Mouse (Mus musculus): ENCODE data around the gene Gnl1.
"Not testable (repeated sequence)": the region's sequence is repeated elsewhere in the genome, so short reads cannot be mapped to it uniquely, and the experiment has no call there.

The Gnl1 gene

DNA sequence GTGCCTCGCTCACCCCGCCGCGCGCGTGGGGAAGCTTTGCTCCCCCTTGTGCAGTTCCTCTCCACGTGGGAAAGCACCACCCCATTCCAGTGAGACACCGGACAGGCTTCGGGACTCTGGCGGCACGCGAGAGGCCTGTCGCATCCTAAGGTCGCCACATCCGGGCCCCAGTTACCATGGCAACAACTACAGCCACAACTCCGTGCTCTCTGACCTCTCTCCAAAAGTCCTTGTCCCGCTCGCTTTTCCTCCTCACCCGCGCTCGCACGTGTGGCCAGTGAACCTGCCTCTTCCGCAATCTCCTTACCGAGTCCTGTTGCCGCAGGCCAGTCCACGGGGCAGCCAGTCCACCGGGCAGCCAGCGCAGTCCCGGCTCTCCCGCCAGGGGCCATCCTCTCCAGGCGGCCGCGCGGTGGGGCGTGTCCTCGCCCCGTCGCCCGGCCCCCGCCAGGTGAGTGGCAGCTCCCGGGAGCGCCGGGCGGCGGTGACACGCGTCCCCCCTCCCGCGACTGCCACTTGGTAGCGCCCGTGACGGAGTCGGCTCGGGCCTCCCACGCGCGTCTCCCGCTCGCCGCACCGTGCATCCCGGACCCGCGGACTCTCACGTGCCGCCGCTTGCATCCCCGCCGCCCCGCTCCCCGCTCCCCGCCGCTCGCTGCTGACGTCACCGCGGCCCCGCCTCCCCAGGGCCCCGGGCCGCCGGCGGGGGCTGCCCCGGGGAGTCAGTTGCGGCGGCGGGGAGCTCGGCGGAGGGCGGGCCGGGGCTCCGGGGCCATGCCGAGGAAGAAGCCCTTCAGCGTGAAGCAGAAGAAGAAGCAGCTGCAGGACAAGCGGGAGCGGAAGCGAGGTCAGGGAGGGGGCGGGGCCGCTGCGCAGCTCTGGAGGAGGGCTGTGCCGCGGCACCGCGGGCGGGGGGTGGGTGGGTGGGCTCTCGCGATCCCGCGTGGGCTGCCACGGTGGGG, at the start of gene Gnl1, which contains the start of gene Prr3:
Gene Gnl1, plus strand, starts transcription at position 451 of the 962 bp plus-strand sequence.
Gene Prr3, minus strand, starts transcription at position 836 of the 962 bp plus-strand sequence.
- DNase-seq (ENCODE audit: low spot score), result peak; percentile 92

DNA sequence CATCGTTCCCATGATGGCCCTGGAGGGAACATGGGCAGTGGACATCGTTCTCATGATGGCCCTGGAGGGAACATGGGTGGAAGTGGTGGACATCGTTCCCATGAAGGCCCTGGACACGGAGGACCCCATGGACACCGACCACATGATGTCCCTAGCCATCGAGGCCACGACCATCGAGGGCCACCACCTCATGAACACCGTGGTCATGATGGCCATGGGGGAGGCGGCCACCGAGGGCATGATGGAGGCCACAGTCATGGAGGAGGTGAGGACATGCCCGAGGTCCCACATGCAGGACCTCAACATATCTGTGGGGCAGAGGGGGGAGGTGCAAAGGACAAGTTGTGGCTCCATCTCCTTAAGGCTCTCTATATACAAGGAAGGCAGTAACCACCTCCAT, 49.0 kb upstream of the Gnl1 start:
- DNase-seq (ENCODE audit: low spot score), result no peak

DNA sequence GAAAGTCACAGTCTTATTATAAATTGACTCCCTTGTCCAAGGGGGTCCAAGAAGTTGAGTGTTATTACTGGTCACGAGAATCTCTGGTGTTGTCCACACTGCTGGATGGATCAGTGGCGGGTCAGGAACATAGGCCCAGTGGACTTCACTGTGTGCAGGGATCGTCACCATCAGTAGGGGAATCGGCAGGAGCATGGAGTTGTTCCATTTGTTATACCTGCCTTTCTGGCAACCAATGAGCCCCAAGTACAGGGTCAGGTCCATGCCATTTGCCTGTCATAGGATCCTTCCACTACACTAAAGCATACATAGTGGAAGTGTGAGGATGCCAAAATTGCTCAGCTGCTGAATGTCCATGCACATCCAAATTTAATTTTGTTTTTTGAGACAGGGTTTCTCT, 47.0 kb upstream of the Gnl1 start:
- DNase-seq (ENCODE audit: low spot score), result no peak

DNA sequence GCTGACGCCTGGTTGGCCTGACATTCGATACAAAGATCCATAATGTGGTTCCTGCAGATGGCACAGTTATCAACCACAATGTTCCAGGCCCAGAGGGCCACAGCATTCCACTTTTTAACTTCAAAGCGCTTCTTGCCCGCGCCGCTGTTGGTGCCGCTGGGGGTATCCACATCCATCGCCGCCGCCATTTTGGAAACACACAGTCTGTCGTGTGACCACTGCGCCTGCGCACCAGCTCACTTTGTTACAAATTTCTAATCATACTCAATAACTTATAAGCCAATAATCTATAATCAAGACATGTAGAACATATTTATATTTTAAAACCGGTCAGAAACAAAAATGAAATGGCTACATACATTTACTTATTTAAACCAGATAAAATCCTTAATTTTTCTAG, 43.9 kb upstream of the Gnl1 start:
- not testable (repeated sequence) for DNase-seq (ENCODE audit: low spot score)

DNA sequence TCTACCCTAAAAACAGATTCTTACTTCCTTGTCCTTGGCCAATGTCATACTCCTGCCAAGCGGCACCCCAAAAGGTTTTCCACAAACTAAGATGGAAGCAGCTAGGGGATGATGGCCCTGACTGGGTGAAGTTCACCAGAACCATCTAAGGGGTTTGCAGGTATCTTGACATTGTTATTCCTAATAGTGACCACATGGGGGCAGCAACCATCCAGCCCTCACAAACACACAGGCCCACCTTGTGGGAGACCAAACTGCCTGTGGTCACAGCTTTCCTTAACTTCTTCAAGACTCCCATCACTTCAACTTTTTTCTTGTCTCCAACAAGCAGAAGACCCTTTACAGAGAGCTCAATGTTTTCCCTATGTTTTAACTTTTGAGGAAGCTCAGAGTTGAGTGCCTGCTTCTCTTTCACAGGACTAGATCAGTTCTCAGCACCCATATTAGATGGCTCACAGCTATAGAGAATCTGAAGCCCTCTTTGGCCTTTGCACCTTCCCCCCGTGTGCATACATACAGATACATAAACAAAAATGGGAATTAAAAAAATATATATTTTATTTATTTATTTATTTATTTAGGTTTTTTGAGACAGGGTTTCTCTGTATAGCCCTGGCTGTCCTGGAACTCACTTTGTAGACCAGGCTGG, 41.8 kb upstream of the Gnl1 start:
- DNase-seq (ENCODE audit: low spot score), result peak; percentile 83

DNA sequence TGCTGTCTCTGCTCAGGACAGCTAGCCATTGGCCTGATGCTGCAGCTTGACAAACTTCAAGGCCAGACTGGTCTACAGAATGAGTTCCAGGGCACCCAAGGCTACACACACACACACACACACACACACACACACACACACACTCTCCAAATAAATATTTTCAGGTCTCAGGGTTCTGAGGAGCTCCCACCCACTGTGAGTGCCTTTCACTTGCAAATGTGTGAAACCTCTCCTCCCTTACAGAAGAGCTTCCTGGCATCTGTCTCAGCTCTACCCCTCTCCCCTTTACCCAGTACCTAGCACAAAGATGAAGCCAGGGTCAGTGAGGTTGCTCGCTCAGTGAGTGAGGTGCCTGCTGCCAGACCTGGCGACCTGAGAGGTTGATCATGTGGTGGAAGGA, 40.5 kb upstream of the Gnl1 start:
- no peak for DNase-seq (ENCODE audit: low spot score)

DNA sequence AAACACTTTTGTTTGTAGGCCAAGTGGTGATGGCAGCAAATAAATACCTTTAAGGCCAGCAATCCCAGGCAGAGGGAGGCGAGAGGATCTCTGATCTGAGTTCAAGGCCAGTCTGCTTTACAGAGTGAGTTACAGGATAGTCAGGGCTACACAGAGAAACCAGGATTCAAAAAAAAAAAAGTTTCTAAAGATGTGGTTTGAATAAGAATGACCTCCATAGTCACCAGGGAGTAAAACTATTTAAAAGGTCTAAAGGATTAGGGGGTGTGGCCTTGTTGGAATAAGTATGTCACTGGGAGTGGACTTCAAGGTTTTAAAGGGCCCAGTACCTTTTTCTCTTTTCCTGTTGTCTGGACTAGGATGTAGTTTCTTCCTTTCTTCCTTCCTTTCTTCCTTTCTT, 39.7 kb upstream of the Gnl1 start:
- DNase-seq (ENCODE audit: low spot score), result no peak

DNA sequence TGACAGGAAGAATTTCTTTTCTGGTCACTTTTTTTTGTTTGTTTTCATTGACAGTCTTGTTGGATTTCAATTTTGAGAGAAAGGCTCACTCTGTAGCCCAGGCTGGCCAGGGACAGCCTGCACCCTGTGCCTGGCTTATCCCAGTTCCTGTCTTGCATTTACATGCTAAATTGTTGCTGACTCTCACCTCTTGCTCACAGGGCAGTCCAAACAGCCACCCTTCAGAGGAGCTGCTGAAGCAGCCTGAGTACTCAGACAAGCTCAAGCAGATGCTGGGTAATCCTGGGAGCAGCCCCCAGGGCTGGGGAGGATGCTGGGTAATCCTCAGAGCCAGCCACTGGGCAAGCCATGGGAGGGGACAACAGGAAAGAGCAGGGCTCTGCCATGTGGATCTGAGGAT, 28.7 kb upstream of the Gnl1 start:
- DNase-seq (ENCODE audit: low spot score), result not testable (repeated sequence)

DNA sequence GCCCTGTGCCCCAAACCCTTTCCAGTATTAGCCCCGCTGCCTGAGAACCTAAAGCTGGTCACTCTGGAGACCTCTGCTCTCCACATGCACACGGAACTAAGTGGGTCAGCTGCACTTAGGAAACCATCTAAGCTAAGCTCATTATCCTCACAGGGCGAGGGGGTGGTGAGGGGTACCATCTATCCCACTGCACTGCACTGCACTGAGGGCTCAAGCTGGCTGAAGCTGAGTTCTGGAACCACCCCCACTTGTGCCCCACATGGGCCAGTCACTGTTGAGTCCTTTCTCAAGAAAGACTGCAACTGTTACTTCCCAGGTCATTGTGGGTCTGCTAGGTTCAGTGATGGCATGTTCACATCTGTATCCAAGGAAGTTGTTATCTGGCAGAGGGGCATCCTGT, 27.1 kb upstream of the Gnl1 start:
- DNase-seq (ENCODE audit: low spot score), result not testable (repeated sequence)

DNA sequence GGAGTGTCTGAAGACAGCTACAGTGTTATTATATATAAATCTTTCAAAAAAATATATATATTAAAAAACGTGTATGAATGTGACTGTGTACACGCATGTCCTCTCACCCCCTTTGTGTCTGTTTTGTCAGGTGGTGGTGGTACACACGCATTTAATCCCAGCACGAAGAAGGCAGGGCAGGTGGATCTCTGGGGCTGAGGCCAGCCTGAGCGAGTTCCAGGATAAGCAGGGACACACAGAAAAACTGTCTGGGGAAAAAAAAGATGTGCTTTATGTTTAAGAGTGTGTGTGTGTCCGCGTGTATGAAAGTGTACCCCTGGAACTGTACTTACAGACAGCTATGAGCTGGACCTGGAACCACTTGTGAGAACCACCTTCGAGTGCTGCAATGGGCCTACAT, 25.0 kb upstream of the Gnl1 start:
- no peak for DNase-seq (ENCODE audit: low spot score)

DNA sequence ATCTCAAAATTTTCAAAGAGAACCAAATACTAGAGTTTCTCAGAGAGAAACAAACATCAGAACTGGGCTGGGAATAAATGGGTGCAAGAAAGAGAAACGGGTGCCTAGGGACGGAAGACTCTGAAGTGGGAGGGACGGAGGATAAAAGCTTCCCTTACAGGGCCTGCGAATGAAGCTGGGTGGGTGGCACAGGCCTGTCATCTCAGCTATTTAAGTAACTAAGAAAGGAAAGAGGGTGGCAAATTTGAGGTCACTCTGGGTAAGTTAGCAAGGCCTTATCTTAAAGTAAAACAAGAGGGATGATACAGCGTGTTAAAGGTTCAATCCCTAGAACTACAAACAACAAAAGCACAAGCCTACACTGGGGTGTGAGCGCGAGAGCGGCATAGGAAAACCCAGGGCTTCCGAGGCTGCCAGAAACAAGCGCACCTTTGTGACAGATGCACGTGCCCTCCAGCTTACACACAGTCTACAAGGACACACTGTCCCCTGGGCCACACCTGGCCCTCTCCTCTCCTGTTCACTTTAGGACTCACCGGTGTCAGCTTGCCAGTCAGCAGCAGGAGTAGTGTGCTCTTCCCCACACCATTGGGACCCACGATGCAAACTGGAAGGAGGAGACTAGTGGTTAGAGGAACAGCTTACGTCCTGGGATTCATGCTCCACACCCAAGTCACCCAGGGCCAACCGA, 21.0 kb upstream of the Gnl1 start:
- DNase-seq (ENCODE audit: low spot score), result no peak

DNA sequence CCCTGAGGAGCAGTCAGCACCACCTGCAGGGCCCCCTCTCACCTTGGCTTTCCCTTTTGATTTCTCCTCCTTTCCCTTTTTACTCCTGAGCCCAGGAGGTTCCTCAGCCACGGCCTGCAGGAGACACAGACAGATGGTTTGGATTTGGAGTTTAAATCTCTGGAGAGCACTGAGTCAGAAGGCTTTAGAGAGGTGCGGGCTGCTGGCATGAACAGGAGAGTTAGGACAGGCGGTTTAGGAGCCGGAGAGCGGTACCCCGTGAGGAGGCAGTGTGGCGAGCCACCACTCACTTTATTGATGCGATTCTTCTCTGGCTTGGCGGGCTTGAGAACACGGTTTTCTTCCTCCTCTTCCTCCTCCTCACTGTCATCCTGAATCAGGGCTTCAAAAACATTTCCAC, 16.4 kb upstream of the Gnl1 start:
- DNase-seq (ENCODE audit: low spot score), result no peak

DNA sequence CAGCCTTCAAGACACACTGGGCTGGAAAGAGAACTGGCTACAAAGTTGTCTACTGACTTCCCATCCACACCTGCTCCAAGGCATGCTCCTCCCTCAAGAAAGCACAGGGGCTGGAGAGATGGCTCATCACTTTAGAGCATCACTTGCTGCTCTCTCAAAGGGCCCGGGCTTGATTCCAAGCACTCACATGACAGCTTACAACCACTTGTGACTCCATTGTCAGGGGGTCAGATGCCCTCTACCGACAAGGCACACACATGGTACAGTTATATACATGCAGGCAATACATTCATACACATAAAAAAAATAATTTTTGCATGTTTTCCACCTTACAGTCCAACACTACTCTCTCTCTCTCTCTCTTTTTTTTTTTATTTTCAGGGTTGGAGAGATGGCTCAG, 12.0 kb upstream of the Gnl1 start:
- DNase-seq (ENCODE audit: low spot score), result no peak

DNA sequence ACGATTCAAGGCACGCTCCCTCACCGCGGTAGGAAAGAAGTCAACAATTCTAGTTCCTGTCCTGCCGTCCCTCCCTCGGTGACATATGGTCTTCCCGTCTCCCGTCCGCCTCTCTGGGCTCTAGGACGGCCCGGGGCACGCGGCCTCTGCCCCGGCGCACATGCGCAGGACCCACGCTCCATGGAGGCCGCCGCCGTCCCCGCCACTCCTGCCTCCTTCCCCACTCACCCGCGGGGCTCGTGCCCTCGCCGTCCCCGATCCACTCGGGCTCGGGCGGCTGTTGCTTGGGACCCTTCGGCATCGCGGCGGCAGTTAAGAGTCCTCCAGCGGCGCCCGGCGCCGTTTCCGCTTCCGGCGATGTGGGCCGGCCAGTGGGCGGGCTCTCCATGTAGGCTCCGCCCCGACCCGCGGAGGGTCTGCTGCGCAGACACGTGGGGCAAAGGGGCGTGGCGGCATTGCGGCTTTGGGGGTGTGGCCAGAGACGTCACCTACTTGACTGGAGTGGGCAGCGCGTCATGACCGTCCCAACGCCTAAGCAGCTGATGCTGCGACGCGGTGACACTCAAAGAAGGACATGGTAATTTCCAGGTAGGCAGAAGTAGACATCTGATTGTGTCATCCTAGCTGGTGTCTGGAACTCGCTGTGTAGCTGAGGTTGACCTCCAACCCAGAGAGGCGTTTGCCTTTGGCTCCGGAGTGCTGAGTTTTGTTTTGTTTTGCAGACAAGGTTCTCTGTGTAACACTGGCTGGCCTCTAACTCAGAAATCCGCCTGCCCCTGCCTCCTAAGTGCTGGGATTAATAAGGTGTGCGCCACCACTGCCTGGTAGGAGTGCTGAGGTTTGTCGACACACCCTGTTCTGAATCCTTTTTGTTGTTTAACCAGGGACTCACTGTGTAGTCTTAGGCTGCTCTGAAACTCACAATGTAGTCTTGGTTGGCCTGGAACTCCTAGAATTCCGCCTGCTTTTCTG, 9.9 kb upstream of the Gnl1 start, which contains the start of gene Abcf1:
Gene Abcf1, minus strand, starts transcription at position 344 of the 972 bp plus-strand sequence.
- DNase-seq (ENCODE audit: low spot score), result peak; percentile 99

DNA sequence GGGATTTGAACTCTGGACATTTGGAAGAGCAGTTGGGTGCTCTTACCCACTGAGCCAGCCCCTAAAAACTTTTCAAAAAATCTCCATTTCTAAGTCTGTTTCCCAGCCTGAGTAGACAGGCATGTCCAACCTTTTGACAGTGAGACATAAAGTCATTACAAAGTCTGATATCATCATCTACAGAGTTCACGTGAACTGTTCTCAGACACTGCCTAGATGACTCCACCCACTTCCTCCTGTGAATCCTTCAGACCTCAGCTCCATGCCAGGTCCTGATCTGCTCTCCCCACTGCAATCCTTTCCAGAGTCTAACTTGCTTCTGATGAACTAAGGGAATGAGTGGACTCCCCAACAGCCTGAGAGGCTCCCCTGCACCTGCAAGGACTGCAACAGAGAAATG, 7.5 kb upstream of the Gnl1 start:
- no peak for DNase-seq (ENCODE audit: low spot score)

DNA sequence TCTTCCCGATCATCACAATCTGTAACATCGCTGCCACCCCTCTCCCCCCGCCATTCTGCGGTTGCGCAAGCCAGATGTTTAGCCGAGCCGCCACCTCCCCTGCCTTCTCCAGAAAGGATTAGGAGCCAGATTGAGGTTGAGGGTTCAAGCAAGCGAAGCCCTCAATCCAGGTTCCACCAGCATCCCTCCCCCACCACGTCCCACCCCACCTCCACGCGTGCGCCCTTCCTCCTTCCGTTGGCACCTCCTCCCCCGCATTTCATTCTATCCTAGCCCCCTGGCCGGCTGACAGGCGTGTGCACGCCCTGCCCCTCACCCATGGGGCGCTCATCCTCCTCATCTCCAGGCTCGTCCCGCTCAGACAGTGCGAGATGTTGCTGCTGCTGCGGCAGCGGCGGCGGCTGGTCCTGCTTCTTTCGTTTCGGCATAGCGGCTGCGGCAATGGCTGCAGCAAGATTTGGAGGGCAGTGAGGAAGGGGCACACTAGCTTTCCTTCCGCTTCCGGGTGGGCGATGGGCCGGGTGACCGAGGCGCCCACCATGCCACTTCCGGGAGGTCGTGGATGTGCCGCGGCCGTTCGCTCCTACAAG, 745 bp upstream of the Gnl1 start:
- DNase-seq (ENCODE audit: low spot score), result peak; percentile 87

DNA sequence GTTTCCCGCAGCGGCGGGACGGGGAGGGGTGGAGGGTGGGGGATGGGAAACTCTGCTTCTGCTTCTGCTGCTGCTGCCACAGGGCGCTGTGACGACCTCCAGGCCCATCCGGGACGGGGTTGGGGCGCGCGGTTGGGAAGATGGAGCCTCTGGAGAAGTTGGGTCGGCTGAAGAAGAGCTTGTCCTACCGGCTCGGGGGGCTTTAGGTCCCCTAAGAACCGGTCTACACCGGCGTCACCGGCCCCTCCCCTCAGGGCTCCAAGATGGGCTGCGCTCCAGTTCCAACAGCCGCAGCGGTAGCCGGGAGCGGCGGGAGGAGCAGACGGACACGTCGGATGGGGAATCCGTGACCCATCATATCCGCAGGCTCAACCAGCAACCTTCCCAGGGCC, 708 bp downstream of the Gnl1 start:
- peak; percentile 70 for DNase-seq (ENCODE audit: low spot score)

DNA sequence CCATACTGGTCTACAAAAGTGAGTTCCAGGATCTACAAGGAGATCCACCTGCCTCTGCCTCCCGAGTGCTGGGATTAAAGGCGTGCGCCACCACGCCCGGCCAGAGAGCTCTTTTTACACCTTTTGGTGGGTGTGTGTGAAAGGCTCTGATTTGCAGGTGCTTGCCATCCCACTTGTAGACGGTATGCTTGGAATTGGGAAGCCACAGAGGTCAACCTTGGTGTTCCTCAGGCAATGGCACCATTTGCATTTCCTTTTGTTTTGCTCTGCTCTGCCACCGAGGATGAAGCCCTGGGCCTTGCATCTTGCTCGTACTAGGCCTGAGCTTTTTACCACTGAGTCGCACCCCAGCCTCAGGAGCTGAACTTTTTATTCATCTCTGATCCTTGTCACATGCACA, 2.1 kb downstream of the Gnl1 start:
- no peak for DNase-seq (ENCODE audit: low spot score)

DNA sequence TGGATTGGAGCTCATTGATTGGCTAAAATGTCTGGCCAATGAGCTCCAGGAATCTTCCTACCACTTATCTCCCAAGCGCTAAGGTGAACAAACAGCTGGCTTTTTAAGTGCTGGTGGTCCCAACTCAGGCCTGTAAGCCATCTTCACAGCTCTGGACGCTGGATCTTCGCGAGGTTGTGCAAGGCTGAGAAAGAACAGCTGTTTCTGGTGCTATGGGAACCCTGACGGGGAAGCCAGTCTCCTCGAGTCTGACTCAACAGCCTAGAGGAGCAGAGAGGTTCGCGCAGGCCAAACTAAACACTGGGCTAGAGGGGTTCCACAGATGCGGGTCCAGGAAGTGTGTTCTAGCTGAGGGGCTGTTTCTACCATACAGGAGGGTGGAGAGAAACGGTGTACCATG, 12.1 kb downstream of the Gnl1 start:
- no peak for DNase-seq (ENCODE audit: low spot score)

DNA sequence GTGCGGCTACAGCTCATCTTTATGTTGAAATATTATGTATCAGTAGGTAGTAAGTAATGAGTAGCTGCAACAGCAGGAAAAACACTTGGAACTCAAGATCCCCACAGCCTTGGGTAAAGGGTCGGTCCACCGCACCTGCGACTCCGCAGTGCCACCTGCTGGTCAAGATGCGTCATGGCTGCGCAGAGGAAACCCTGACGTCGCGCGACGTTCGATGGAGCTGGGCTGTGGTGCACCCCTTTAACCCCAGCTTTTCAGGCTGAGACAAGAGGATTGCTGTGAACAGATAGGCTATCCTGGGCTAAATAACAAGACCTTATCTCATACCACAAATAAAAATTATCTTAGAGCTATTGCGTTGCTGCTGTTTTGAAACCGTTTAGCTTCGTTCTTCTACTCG, 14.0 kb downstream of the Gnl1 start:
- DNase-seq (ENCODE audit: low spot score), result peak; percentile 91
